Mouse (Mus musculus): ENCODE data around the gene Cdk1. TPM values are rescaled to one million over a fixed set of nuclear protein-coding genes. Genes with fewer than 3 reads are reported as not detected.

Gene Cdk1
- 1 to 10 TPM in 1 of 2 experiments, under 1 TPM in 1; 0.52 to 1.1 TPM for total RNA-seq (2021)
- polyA plus RNA-seq (2012; rRNA removed) = 1.1 and 3.2 TPM in 2 replicates
- long read RNA-seq, full-length matches to known transcripts = 2 of 2 reads
- long read RNA-seq, partial matches to known transcripts = 0 of 2 reads
- long read RNA-seq, other reads (novel, unspliced or antisense) = 0 of 2 reads

DNA sequence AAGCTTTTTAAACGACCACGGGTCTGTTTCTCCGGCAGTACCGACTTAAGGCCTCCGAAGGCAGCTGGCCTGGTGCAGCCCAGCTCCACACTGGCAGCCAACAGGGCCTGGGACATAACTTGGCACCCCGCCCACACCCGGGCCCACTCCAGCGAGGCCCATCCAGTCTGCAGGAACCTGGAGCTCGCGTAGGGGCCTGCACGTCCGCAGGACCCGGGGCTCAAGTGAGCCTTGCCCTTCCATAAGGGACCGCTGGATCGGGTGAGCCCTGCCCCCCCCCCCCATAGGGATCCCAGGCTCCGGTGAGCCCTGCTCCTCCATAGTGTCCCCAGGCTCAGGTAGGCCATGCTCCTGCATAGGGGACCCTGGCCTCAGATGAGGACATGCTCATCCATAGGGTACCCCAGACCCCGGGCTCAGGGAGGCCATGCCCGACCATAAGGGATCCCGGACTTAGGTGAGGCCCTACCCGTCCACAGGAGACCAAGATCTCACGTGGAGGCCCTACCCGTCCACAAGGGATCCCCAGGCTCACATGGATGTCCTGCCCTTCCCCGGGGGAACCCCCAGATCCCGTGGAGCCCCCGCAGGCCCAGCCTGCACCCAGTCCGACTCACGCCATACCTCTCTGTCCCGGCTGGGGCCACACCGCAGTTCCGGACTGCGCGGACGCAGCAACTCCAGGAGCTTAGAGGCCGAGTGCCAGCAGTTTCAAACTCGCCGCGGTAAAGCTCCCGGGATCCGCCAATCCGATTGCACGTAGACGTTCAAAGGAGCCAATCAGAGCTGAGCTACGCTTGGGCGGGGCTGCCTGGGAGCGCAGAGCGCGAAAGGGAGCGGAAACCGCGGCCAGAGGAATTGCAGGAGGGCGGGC, at the start of gene Cdk1:
Gene Cdk1 (minus strand): TSS at position 727 of the 874 bp plus-strand sequence.
- H3K4me3 ChIP-seq = peak within 1 kb of the TSS; percentile 67
- no peak within 1 kb of the TSS; the same call in 1 of the 2 replicates for H3K27ac ChIP-seq
- H3K4me1 ChIP-seq (ENCODE audit: control insufficient read depth, insufficient read depth, low read length) = peaks cover 3% of the 10 kb centered on the region
- TF ChIP-seq CTCF (IDR thresholded peaks at IDR 0.05) (peak; percentile 43), EP300 (IDR thresholded peaks at IDR 0.05; ENCODE audit: insufficient read depth, low read depth, low read length) (peak; percentile 53; the same call in 1 of the 2 replicates), POLR2A (IDR thresholded peaks at IDR 0.05; ENCODE audit: insufficient read depth, low read depth, low read length) (no peak)
- H3K36me3 ChIP-seq (ENCODE audit: control insufficient read depth, insufficient read depth, low read length) = no peaks in the 10 kb centered on the region
- peak; percentile 97 for DNase-seq
- no peaks in the 10 kb centered on the region for H3K27me3 ChIP-seq (ENCODE audit: control insufficient read depth, insufficient read depth, low read length)
- under 1% methylated on average over 51 of the region's 51 CpGs for WGBS
- H3K9ac ChIP-seq (ENCODE audit: low read depth, low read length) = peak within 1 kb of the TSS; percentile 55
- H3K79me2 ChIP-seq (replicated peaks; ENCODE audit: control insufficient read depth, insufficient read depth, low read length) = no peaks in the 10 kb centered on the region
- intact Hi-C loops (cut with DNase I) = no loop called here

- Histone ChIP-seq H3K4me1 (ENCODE audit: control insufficient read depth, insufficient read depth, low read length) (no peaks in the 10 kb centered on the region), H3K27me3 (ENCODE audit: control insufficient read depth, insufficient read depth, low read length) (peaks cover 5% of the 10 kb centered on the region), H3K27ac (no peak overlapping the region), H3K36me3 (ENCODE audit: control insufficient read depth, insufficient read depth, low read length) (no peaks in the 10 kb centered on the region), H3K79me2 (replicated peaks; ENCODE audit: control insufficient read depth, insufficient read depth, low read length) (no peaks in the 10 kb centered on the region), H3K9ac (ENCODE audit: low read depth, low read length) (no peak overlapping the region), H3K4me3 (peak overlapping the region; percentile 59; the same call in 1 of the 2 replicates)
- no peak for TF ChIP-seq POLR2A (IDR thresholded peaks at IDR 0.05; ENCODE audit: insufficient read depth, low read depth, low read length)
- no peak for TF ChIP-seq EP300 (IDR thresholded peaks at IDR 0.05; ENCODE audit: insufficient read depth, low read depth, low read length)
- TF ChIP-seq CTCF (IDR thresholded peaks at IDR 0.05) = no peak
- intact Hi-C loops (cut with DNase I) = no loop called here
- 13% methylated on average over 17 of the region's 17 CpGs for WGBS
- no peak for DNase-seq
Observed at GRCm38 (mm10) chr10:69399814-69400385, 47.2 kb upstream of the Cdk1 start.

GRCm38 (mm10) chr10:69398763-69399590, 46.2 kb upstream of the Cdk1 start, which contains the start of gene Ank3:
Ank3 (plus strand) TSS chr10:69398773.
- peak; percentile 8 to 28 for DNase-seq
- Histone ChIP-seq H3K4me1 (ENCODE audit: control insufficient read depth, insufficient read depth, low read length) (no peaks in the 10 kb centered on the region; the same call in 1 of the 2 replicates), H3K4me3 (peak within 1 kb of the TSS; percentile 59), H3K9ac (ENCODE audit: low read depth, low read length) (peak within 1 kb of the TSS; percentile 38), H3K79me2 (replicated peaks; ENCODE audit: control insufficient read depth, insufficient read depth, low read length) (no peaks in the 10 kb centered on the region), H3K27ac (no peak within 1 kb of the TSS), H3K36me3 (ENCODE audit: control insufficient read depth, insufficient read depth, low read length) (no peaks in the 10 kb centered on the region), H3K27me3 (ENCODE audit: control insufficient read depth, insufficient read depth, low read length) (peaks cover 5% of the 10 kb centered on the region)
- under 1% methylated on average over 66 of the region's 77 CpGs for WGBS
- intact Hi-C loops (cut with DNase I) = no loop called here
- TF ChIP-seq POLR2A (IDR thresholded peaks at IDR 0.05; ENCODE audit: insufficient read depth, low read depth, low read length) = no peak
- no peak for TF ChIP-seq EP300 (IDR thresholded peaks at IDR 0.05; ENCODE audit: insufficient read depth, low read depth, low read length)
- no peak for TF ChIP-seq CTCF (IDR thresholded peaks at IDR 0.05)

DNA sequence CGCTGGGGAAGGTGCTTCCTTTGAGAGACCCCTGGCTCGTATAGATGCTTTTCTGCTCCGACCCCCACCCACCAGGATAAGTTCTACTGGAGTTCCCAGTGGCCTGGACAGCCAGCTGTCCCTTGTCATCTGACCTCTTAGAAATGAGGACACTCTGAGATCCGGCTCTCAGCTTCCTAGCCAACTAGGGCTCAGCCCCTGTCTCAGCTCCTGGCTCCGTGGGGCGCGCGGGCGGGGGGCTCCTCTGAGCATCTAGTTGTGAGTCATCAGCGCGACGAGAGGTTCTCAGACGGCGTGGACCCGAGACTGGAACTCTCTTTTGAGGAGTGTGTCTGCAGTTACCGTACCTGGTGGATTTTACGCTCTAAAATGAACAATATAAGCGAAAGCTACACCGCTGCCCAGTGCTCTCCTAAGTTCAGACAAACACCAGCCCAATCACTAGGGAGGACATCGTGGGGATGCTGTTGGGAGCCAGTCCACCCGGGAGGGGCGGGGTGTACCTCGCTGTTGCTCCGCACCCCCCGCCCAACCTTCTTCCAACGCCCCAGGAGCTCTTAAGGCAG, 45.5 kb upstream of the Cdk1 start:
- no peak for TF ChIP-seq CTCF (IDR thresholded peaks at IDR 0.05)
- no peak for TF ChIP-seq EP300 (IDR thresholded peaks at IDR 0.05; ENCODE audit: insufficient read depth, low read depth, low read length)
- no peak for TF ChIP-seq POLR2A (IDR thresholded peaks at IDR 0.05; ENCODE audit: insufficient read depth, low read depth, low read length)
- Histone ChIP-seq H3K27me3 (ENCODE audit: control insufficient read depth, insufficient read depth, low read length) (peaks cover 5% of the 10 kb centered on the region), H3K4me1 (ENCODE audit: control insufficient read depth, insufficient read depth, low read length) (no peaks in the 10 kb centered on the region; the same call in 1 of the 2 replicates), H3K36me3 (ENCODE audit: control insufficient read depth, insufficient read depth, low read length) (no peaks in the 10 kb centered on the region), H3K9ac (ENCODE audit: low read depth, low read length) (peak overlapping the region; percentile 38), H3K79me2 (replicated peaks; ENCODE audit: control insufficient read depth, insufficient read depth, low read length) (no peaks in the 10 kb centered on the region), H3K27ac (no peak overlapping the region), H3K4me3 (peak overlapping the region; percentile 59)
- 3% methylated on average over 26 of the region's 26 CpGs for WGBS
- intact Hi-C loops (cut with DNase I) = no loop called here
- peak; percentile 7 to 20 for DNase-seq

DNA sequence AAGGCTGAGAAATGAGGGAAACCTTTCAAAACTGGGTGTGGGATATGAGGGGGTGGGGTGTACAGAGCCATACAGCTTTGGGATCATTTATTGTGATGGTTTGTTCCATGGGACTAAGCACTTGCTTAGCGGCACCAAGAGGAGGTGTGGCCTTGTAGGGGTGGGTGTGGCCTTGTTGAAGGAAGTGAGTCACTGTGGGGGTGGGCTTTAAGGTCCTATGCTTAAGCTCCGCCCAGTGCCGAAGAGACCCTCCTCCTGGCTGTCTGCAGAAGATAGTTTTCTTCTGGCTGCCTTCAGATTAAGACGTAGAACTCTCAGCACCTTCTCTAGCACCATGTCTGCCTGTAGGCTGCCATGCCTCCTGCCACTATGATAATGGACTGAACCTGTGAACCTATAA, 36.8 kb upstream of the Cdk1 start:
- TF ChIP-seq POLR2A (IDR thresholded peaks at IDR 0.05; ENCODE audit: insufficient read depth, low read depth, low read length) (no peak), CTCF (IDR thresholded peaks at IDR 0.05) (no peak), EP300 (IDR thresholded peaks at IDR 0.05; ENCODE audit: insufficient read depth, low read depth, low read length) (no peak)
- Histone ChIP-seq H3K36me3 (ENCODE audit: control insufficient read depth, insufficient read depth, low read length) (no peaks in the 10 kb centered on the region), H3K4me3 (no peak overlapping the region), H3K27ac (no peak overlapping the region), H3K9ac (ENCODE audit: low read depth, low read length) (no peak overlapping the region), H3K79me2 (replicated peaks; ENCODE audit: control insufficient read depth, insufficient read depth, low read length) (no peaks in the 10 kb centered on the region), H3K27me3 (ENCODE audit: control insufficient read depth, insufficient read depth, low read length) (no peaks in the 10 kb centered on the region), H3K4me1 (ENCODE audit: control insufficient read depth, insufficient read depth, low read length) (no peaks in the 10 kb centered on the region; the same call in 1 of the 2 replicates)
- no peak for DNase-seq
- WGBS = 88% methylated on average over 4 of the region's 4 CpGs
- intact Hi-C loops (cut with DNase I) = no loop called here
